Mouse (Mus musculus): ENCODE measurements around the gene Cfap77. TPM values are rescaled to one million over a fixed set of nuclear protein-coding genes. Genes with fewer than 3 reads are reported as not detected.

Cfap77 gene
- total and polyA plus RNA-seq, 3 experiments: 0.55 to 2.2 (median 0.73) TPM

- Histone ChIP-seq H3K27me3 (ENCODE audit: insufficient read depth, low read length) (peaks cover 21% of the 10 kb centered on the region), H3K4me1 (ENCODE audit: insufficient read depth, low read depth, low read length) (no peaks in the 10 kb centered on the region), H3K9me3 (replicated peaks) (no peaks in the 10 kb centered on the region)
Measured at GRCm38 (mm10) chr2:29025284-29025683, 29.6 kb downstream of the Cfap77 start.

GRCm38 (mm10) chr2:29023001-29023400, 31.9 kb downstream of the Cfap77 start:
- no peak for DNase-seq (ENCODE audit: low spot score)
- no peak for ATAC-seq (ENCODE audit: extremely low read depth, insufficient number of reproducible peaks, low FRiP score, poor library complexity, severe bottlenecking)
- Histone ChIP-seq H3K36me3 (replicated peaks) (no peaks in the 10 kb centered on the region), H3K27me3 (ENCODE audit: insufficient read depth, low read length) (peaks cover 16% of the 10 kb centered on the region), H3K4me3 (ENCODE audit: low read depth, low read length) (no peak overlapping the region), H3K9me3 (replicated peaks) (no peaks in the 10 kb centered on the region), H3K4me1 (ENCODE audit: insufficient read depth, low read depth, low read length) (no peaks in the 10 kb centered on the region)
- TF ChIP-seq POLR2AphosphoS5 (IDR thresholded peaks at IDR 0.05; ENCODE audit: insufficient replicate concordance, low read depth, low read length) (no peak), TAL1 (conservative IDR thresholded peaks at IDR 0.05; ENCODE audit: low read depth, low read length) (no peak), GATA1 (IDR thresholded peaks at IDR 0.05; ENCODE audit: borderline replicate concordance, low read length) (no peak), CTCF (IDR thresholded peaks at IDR 0.05; ENCODE audit: low read depth, low read length) (no peak), GATA2 (IDR thresholded peaks at IDR 0.05; ENCODE audit: borderline replicate concordance, low read depth, low read length) (no peak)

More at GRCm38 (mm10) chr2:29025284-29025683, 29.6 kb downstream of the Cfap77 start:
- no peak for TF ChIP-seq GATA1 (IDR thresholded peaks at IDR 0.05; ENCODE audit: borderline replicate concordance, low read length)
- Histone ChIP-seq H3K36me3 (replicated peaks) (no peaks in the 10 kb centered on the region), H3K4me3 (ENCODE audit: low read depth, low read length) (no peak overlapping the region)
- ATAC-seq (ENCODE audit: extremely low read depth, insufficient number of reproducible peaks, low FRiP score, poor library complexity, severe bottlenecking) (no peak), DNase-seq (ENCODE audit: low spot score) (no peak)

GRCm38 (mm10) chr2:29021025-29021424, 33.8 kb downstream of the Cfap77 start:
- H3K36me3 ChIP-seq (replicated peaks): no peaks in the 10 kb centered on the region
- ATAC-seq (ENCODE audit: extremely low read depth, insufficient number of reproducible peaks, low FRiP score, poor library complexity, severe bottlenecking) (no peak), DNase-seq (ENCODE audit: low spot score) (no peak)
- H3K9me3 ChIP-seq (replicated peaks): no peaks in the 10 kb centered on the region
- peaks cover 21% of the 10 kb centered on the region for H3K27me3 ChIP-seq (ENCODE audit: insufficient read depth, low read length)
- H3K4me3 ChIP-seq (ENCODE audit: low read depth, low read length): no peak overlapping the region
- TF ChIP-seq GATA2 (IDR thresholded peaks at IDR 0.05; ENCODE audit: borderline replicate concordance, low read depth, low read length) (no peak), POLR2AphosphoS5 (IDR thresholded peaks at IDR 0.05; ENCODE audit: insufficient replicate concordance, low read depth, low read length) (no peak), GATA1 (IDR thresholded peaks at IDR 0.05; ENCODE audit: borderline replicate concordance, low read length) (no peak), TAL1 (conservative IDR thresholded peaks at IDR 0.05; ENCODE audit: low read depth, low read length) (no peak), CTCF (IDR thresholded peaks at IDR 0.05; ENCODE audit: low read depth, low read length) (no peak)
- H3K4me1 ChIP-seq (ENCODE audit: insufficient read depth, low read depth, low read length): no peaks in the 10 kb centered on the region

GRCm38 (mm10) chr2:29018680-29019079, 36.2 kb downstream of the Cfap77 start:
- Histone ChIP-seq H3K4me1 (ENCODE audit: insufficient read depth, low read depth, low read length) (no peaks in the 10 kb centered on the region), H3K27me3 (ENCODE audit: insufficient read depth, low read length) (peaks cover 19% of the 10 kb centered on the region), H3K4me3 (ENCODE audit: low read depth, low read length) (no peak overlapping the region), H3K36me3 (replicated peaks) (no peaks in the 10 kb centered on the region), H3K9me3 (replicated peaks) (no peaks in the 10 kb centered on the region)
- no peak for TF ChIP-seq TAL1 (conservative IDR thresholded peaks at IDR 0.05; ENCODE audit: low read depth, low read length)
- TF ChIP-seq POLR2AphosphoS5 (IDR thresholded peaks at IDR 0.05; ENCODE audit: insufficient replicate concordance, low read depth, low read length): no peak
- TF ChIP-seq GATA1 (IDR thresholded peaks at IDR 0.05; ENCODE audit: borderline replicate concordance, low read length): no peak
- TF ChIP-seq GATA2 (IDR thresholded peaks at IDR 0.05; ENCODE audit: borderline replicate concordance, low read depth, low read length): no peak
- no peak for TF ChIP-seq CTCF (IDR thresholded peaks at IDR 0.05; ENCODE audit: low read depth, low read length)
- ATAC-seq (ENCODE audit: extremely low read depth, insufficient number of reproducible peaks, low FRiP score, poor library complexity, severe bottlenecking) (no peak), DNase-seq (ENCODE audit: low spot score) (no peak)

GRCm38 (mm10) chr2:29016599-29017587, 38.0 kb downstream of the Cfap77 start:
- H3K4me1 ChIP-seq (ENCODE audit: insufficient read depth, low read depth, low read length): no peaks in the 10 kb centered on the region
- no peak overlapping the region for H3K4me3 ChIP-seq (ENCODE audit: low read depth, low read length)
- no peaks in the 10 kb centered on the region for H3K9me3 ChIP-seq (replicated peaks)
- no peaks in the 10 kb centered on the region for H3K36me3 ChIP-seq (replicated peaks)
- TF ChIP-seq POLR2AphosphoS5 (IDR thresholded peaks at IDR 0.05; ENCODE audit: insufficient replicate concordance, low read depth, low read length): no peak
- TF ChIP-seq TAL1 (conservative IDR thresholded peaks at IDR 0.05; ENCODE audit: low read depth, low read length): no peak
- no peak for TF ChIP-seq CTCF (IDR thresholded peaks at IDR 0.05; ENCODE audit: low read depth, low read length)
- TF ChIP-seq GATA2 (IDR thresholded peaks at IDR 0.05; ENCODE audit: borderline replicate concordance, low read depth, low read length): no peak
- no peak for TF ChIP-seq GATA1 (IDR thresholded peaks at IDR 0.05; ENCODE audit: borderline replicate concordance, low read length)
- peaks cover 18% of the 10 kb centered on the region for H3K27me3 ChIP-seq (ENCODE audit: insufficient read depth, low read length)
- DNase-seq (ENCODE audit: low spot score) (no peak), ATAC-seq (ENCODE audit: extremely low read depth, insufficient number of reproducible peaks, low FRiP score, poor library complexity, severe bottlenecking) (no peak)

- no peak for ATAC-seq (ENCODE audit: extremely low read depth, insufficient number of reproducible peaks, low FRiP score, poor library complexity, severe bottlenecking)
- no peak for DNase-seq (ENCODE audit: low spot score)
- H3K27me3 ChIP-seq (ENCODE audit: insufficient read depth, low read length): peaks cover 42% of the 10 kb centered on the region
- H3K9me3 ChIP-seq (replicated peaks): no peaks in the 10 kb centered on the region
- no peak overlapping the region for H3K4me3 ChIP-seq (ENCODE audit: low read depth, low read length)
- no peaks in the 10 kb centered on the region for H3K4me1 ChIP-seq (ENCODE audit: insufficient read depth, low read depth, low read length)
- TF ChIP-seq TAL1 (conservative IDR thresholded peaks at IDR 0.05; ENCODE audit: low read depth, low read length): no peak
- TF ChIP-seq GATA1 (IDR thresholded peaks at IDR 0.05; ENCODE audit: borderline replicate concordance, low read length): no peak
- no peak for TF ChIP-seq POLR2AphosphoS5 (IDR thresholded peaks at IDR 0.05; ENCODE audit: insufficient replicate concordance, low read depth, low read length)
- TF ChIP-seq GATA2 (IDR thresholded peaks at IDR 0.05; ENCODE audit: borderline replicate concordance, low read depth, low read length): no peak
- no peak for TF ChIP-seq CTCF (IDR thresholded peaks at IDR 0.05; ENCODE audit: low read depth, low read length)
- no peaks in the 10 kb centered on the region for H3K36me3 ChIP-seq (replicated peaks)
Measured at GRCm38 (mm10) chr2:29012523-29012922, 42.3 kb downstream of the Cfap77 start.
